Mouse (Mus musculus) induced T-regulatory cell, adult 2 months (primary cell): ENCODE measurements around the gene Shb.

ENCODE experiments used
- DNase-seq: peaks from one replicate; pipeline ENCODE4 v3.0.0-alpha.2; 2012; ENCODE audit warnings: low read depth

Shb gene

DNA sequence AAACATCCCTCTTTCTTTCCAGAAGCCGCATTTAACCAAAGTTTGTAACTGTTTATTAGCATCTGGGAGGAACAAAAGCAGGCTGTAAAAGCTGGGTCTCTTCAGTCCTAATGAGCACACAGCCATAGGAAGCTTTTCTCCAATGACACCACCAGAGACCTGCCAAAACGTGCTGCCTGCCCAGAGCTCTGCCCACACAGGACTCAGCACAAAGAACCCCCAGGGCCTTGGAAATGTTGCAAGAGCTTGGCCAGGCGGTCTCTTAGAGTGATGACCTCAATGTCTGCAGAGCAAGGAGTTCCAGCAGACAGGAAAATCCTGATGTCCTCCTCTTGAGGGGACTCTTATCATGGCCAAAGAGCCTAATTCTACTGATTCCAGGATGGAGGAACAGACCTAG lies 28.5 kb downstream of the Shb start:
- DNase-seq: no peak

- no peak for DNase-seq
Measured at GRCm38 (mm10) chr4:45503380-45503779, 28.9 kb downstream of the Shb start.

GRCm38 (mm10) chr4:45502002-45502401 lies 30.3 kb downstream of the Shb start:
- DNase-seq: no peak

DNA sequence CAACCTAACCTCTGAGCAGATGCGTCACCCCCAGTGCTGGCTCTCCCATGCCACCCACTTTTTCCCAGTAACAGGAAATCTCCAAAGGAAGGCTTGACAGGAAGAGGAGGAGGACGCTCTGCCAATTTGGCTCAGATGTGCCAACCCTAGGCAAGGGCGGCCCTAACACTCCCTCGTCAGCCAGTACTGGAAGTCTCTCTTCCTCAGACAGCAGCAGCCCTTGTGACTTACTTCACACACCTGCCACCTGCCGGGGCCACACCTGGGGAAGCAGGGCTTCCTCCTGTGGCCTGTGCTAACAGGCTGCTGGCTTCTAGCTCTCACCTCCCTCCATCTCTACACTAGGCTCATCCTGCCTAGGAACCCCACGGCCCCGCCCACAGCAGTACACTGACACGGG lies 31.9 kb downstream of the Shb start:
- DNase-seq: no peak

GRCm38 (mm10) chr4:45499556-45499955 lies 32.7 kb downstream of the Shb start:
- no peak for DNase-seq

- no peak for DNase-seq
Measured at GRCm38 (mm10) chr4:45499081-45499480, 33.2 kb downstream of the Shb start.

GRCm38 (mm10) chr4:45498345-45498744 lies 33.9 kb downstream of the Shb start:
- DNase-seq: peak; percentile 9

- no peak for DNase-seq
Measured at GRCm38 (mm10) chr4:45497282-45497681, 35.0 kb downstream of the Shb start.

GRCm38 (mm10) chr4:45495531-45496201 lies 36.6 kb downstream of the Shb start:
- DNase-seq: no peak

- no peak for DNase-seq
Measured at GRCm38 (mm10) chr4:45493786-45494400, 38.4 kb downstream of the Shb start.

GRCm38 (mm10) chr4:45493118-45493517 lies 39.2 kb downstream of the Shb start:
- DNase-seq: no peak

- no peak for DNase-seq
Measured at GRCm38 (mm10) chr4:45492681-45493081, 39.6 kb downstream of the Shb start.

- DNase-seq: no peak
Measured at GRCm38 (mm10) chr4:45491685-45492601, 40.3 kb downstream of the Shb start.

DNA sequence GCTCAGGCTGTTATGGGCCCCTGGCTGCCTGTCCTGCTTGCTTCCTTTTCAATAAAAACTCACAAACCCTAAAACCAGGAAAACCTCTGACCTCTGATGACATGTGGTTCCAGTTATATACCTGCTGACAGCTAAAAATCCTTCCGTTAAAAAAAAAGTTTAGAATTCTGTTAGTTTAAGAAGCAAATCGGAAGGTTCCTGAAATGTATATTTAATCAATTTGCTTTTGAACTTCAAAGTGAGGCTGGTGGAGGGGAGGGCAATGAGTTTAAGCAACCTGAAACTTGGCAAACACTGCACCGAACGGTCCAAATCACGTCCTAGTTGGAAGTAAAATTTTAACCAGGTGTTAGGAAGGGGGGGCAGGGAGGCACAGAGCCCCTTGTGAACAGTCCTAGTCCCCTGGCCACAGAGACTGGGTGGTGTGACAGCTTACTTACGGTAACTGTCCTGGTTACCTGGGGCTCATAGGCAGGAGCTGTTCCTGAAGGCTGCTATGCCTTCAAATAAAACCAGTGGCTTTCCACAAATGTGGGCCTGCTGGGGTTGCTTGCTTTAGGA lies 41.1 kb downstream of the Shb start:
- DNase-seq: no peak

DNA sequence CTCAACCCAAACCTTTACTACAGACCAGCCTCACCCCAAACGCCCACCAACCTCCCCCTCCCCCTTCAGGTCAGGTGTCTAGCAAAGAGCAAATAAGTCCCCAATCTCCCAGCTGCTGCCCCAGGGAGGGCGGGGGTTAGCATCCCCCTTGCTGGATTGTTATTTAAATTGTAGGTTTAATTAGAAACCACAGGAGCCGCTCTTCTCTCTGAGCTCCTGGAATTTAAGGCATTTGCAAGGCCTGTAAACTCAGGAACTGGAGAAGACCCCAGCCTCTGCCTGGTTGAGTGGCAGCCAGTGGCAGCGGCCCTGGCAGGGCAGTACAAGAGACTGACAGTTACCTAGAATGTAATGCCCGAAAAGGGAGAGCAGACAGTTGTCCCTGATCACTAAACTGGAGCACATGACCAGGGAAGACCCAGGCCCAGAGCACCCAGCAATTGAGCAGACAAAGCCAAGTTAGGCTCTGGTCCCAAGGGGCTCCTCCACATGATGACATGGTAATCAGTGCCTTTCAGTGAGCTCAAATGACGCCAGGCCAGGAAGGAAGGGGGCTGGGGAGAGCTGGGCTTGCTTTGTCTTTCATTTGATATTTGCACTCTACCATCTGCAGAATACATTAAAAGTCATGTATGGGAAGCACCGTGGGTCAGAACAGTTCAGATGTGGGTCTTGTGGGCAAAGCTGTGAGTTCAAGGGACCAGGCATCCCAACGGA lies 42.1 kb downstream of the Shb start:
- DNase-seq: no peak

- DNase-seq: no peak
Measured at GRCm38 (mm10) chr4:45489141-45490035, 42.9 kb downstream of the Shb start.

DNA sequence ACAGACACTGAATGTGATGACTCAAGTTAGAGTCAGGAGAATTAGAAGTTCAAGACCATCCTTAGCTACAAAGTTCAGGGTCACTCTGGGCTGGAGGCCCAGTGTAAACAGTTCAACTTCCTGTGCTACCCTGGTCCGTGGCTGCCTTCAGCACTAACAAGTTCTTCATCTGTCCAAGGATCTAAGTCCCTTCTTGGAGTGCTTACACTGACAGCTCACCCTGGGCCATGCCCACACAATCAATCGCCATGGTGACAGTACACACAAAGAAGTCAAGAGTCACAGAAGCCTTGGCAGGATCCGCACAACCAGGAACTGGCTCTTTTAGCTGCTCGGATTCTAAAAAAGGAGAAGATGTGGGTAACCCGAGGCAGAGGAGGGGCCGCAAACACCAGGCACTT lies 44.6 kb downstream of the Shb start:
- DNase-seq: no peak

DNA sequence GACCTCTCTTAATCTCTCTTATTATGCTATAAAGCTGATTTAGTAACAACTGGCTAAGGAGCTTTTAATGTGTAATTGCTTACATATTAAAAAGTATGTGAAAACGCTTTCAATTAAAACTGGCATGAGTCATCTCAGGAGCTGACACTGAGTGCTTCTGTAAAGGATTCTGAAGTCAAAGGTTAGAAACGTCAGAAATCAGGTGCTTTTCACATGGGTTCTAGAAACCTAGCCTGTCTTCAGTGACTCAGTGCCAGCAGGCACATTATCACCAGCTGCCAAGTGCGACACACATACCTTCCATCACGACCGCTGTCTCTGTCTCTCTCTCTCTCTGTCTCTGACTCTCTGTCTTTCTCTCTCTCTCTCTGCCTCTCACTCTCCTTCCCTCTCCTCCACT lies 47.2 kb downstream of the Shb start:
- DNase-seq: no peak

GRCm38 (mm10) chr4:45483271-45484245 lies 48.7 kb downstream of the Shb start:
- DNase-seq: no peak

DNA sequence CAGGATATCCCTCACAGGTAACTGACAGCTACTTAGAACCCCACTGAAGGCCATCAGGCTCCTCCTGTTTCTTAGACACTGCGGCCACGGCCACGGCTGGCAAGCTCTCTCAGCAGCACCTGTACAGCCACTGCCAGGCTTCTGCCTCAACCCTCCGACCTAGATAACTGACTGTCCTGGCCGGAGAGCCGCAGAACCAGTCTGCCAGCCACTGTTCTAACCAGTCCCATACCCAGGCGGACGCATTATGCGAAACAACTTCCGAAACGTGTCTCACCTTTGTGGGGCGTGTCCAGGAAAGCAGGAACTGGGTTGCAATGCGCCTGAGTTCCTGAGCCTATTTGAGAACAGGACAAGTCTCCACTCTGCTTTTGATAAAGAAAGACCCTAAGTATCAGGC lies 50.0 kb downstream of the Shb start:
- no peak for DNase-seq
